Mouse (Mus musculus) liver, embryonic 13.5 days (tissue): ENCODE measurements around the gene Trim41. TPM values are rescaled to one million over a fixed set of nuclear protein-coding genes. Genes with fewer than 3 reads are reported as not detected.
"Not testable (repeated sequence)": the region's sequence is repeated elsewhere in the genome, so short reads cannot be mapped to it uniquely, and the experiment has no call there.

Source experiments
- ATAC-seq: fragments of 200-750 bp; cut with Nextera tagmentation; 2 replicates; pipeline ENCODE4 v1.8.0; 2017; ENCODE audit warnings: low read depth, mild to moderate bottlenecking, moderate number of reproducible peaks, moderate library complexity
- DNase-seq: peaks from one replicate; pipeline ENCODE4 v3.0.0; 2022
- H3K27ac ChIP-seq: fragments of 300-500 bp; sonication (generic); 2 replicates; pipeline ENCODE4 v1.5.1; 2015; ENCODE audit warnings: moderate library complexity, mild to moderate bottlenecking, inconsistent platforms
- H3K27me3 ChIP-seq: fragments of 300-500 bp; sonication (generic); 2 replicates; pipeline ENCODE4 v1.6.1; 2015; ENCODE audit warnings: mild to moderate bottlenecking, inconsistent platforms
- H3K36me3 ChIP-seq: fragments of 300-500 bp; sonication (generic); 2 replicates; pipeline ENCODE4 v1.6.1; 2015; ENCODE audit warnings: mild to moderate bottlenecking, inconsistent platforms
- H3K4me1 ChIP-seq: fragments of 300-500 bp; sonication (generic); replicated peaks from 2 replicates; pipeline ENCODE4 v1.6.1; 2015; ENCODE audit warnings: inconsistent platforms
- H3K4me2 ChIP-seq: fragments of 300-500 bp; sonication (generic); 2 replicates; pipeline ENCODE4 v1.6.1; 2015; ENCODE audit warnings: inconsistent platforms, mild to moderate bottlenecking, moderate library complexity
- H3K4me3 ChIP-seq: fragments of 300-500 bp; sonication (generic); replicated peaks from 2 replicates; pipeline ENCODE4 v1.5.1; 2015; ENCODE audit warnings: mild to moderate bottlenecking, inconsistent platforms
- H3K9ac ChIP-seq: fragments of 300-500 bp; sonication (generic); 2 replicates; pipeline ENCODE4 v1.6.1; 2015; ENCODE audit warnings: mild to moderate bottlenecking, inconsistent platforms
- H3K9me3 ChIP-seq: fragments of 300-500 bp; sonication (generic); replicated peaks from 2 replicates; pipeline ENCODE4 v1.6.1; 2016; ENCODE audit warnings: inconsistent platforms
- WGBS: fragments of 180-500 bp; shearing (Covaris S2); methylation state at CpG from one replicate; pipeline ENCODE4 v1.1.7; 2015; ENCODE audit not compliant: insufficient replicate concordance; 5-methylcytosine and 5-hydroxymethylcytosine counted together
- polyA plus RNA-seq: library from polyadenylated mRNA; unstranded; fragments of >200 nt; fragmentation: Nextera tagmentation; extraction: Ambion mirVana; gene quantifications from 2 replicates; pipeline ENCODE4 v1.2.1, GENCODE M21; 2015

The Trim41 gene
- polyA plus RNA-seq, 1 experiment from 2014 or later: 2.4 TPM

DNA sequence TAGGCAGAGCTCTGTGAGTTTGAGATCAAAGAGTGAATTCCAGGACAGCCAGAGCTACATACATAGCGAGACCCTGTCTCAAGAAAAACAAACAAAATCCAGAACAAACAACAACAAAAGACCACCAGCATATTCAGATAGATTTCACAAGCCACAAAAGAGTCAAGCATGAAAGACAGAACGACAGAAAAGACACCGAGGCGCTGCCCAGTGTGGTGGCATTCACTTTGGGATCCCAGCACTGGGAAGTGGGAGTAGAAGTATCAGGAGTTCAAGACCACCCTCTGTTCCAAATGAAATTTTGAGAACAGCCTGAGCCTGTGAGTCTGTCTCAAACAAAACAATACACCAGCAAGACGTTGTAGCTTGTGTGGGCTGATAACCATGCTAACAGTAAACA is 29.7 kb upstream of the Trim41 start:
- peaks cover 3% of the 10 kb centered on the region; the same call in 1 of the 2 replicates for H3K4me1 ChIP-seq
- H3K4me2 ChIP-seq: no peak overlapping the region
- no peak overlapping the region for H3K4me3 ChIP-seq
- H3K36me3 ChIP-seq: no peaks in the 10 kb centered on the region
- no peak overlapping the region for H3K27ac ChIP-seq
- WGBS: 53% methylated on average over 5 of the region's 5 CpGs
- H3K9ac ChIP-seq: no peak overlapping the region
- 0 out of 2 replicates have a peak, but pooled peaks cover 3% of the 10 kb centered on the region for H3K9me3 ChIP-seq
- no peak for ATAC-seq
- peaks cover 26% of the 10 kb centered on the region for H3K27me3 ChIP-seq
- no peak for DNase-seq

- not testable (repeated sequence) for H3K9me3 ChIP-seq, H3K4me2 ChIP-seq, H3K4me3 ChIP-seq, H3K9ac ChIP-seq, H3K4me1 ChIP-seq, DNase-seq, ATAC-seq, H3K36me3 ChIP-seq, H3K27ac ChIP-seq
- WGBS: 69% methylated on average over 2 of the region's 2 CpGs
- H3K27me3 ChIP-seq: peaks cover 26% of the 10 kb centered on the region
Observed at GRCm38 (mm10) chr11:48846362-48846761, 29.2 kb upstream of the Trim41 start.

GRCm38 (mm10) chr11:48845244-48845815 is 28.2 kb upstream of the Trim41 start:
- no peak overlapping the region for H3K27ac ChIP-seq
- H3K9me3 ChIP-seq: no peaks in the 10 kb centered on the region
- no peaks in the 10 kb centered on the region; the same call in 1 of the 2 replicates for H3K4me1 ChIP-seq
- H3K4me2 ChIP-seq: no peak overlapping the region
- no peak for ATAC-seq
- DNase-seq: no peak
- H3K36me3 ChIP-seq: no peaks in the 10 kb centered on the region
- H3K4me3 ChIP-seq: no peak overlapping the region
- peaks cover 26% of the 10 kb centered on the region for H3K27me3 ChIP-seq
- 44% methylated on average over 13 of the region's 13 CpGs for WGBS
- H3K9ac ChIP-seq: no peak overlapping the region

- Histone ChIP-seq H3K4me3 (no peak overlapping the region), H3K36me3 (no peaks in the 10 kb centered on the region), H3K4me2 (no peak overlapping the region), H3K27ac (no peak overlapping the region), H3K4me1 (no peaks in the 10 kb centered on the region), H3K9me3 (no peaks in the 10 kb centered on the region), H3K9ac (no peak overlapping the region), H3K27me3 (peaks cover 15% of the 10 kb centered on the region)
- WGBS: 55% methylated on average over 6 of the region's 6 CpGs
- ATAC-seq (no peak), DNase-seq (no peak)
Observed at GRCm38 (mm10) chr11:48844309-48844708, 27.2 kb upstream of the Trim41 start.

DNA sequence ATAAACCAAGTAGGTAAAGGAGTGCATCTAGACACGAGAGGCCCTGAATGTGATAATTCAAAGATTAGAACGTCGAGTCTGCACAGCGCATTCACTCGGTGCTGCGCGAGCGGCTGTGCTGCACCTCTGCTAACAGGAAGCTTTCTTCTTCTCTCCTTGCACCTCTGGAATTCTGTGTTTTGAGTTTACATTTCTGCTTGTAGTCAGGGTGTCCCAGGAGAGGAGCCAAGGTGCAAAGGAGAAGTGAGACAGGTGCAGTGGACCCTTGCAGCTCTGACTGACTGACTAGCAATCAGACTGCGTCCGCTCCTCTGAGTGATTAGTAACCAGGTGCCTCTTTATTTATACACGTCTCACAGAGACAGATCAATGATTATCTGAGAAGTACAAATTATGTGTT is 26.0 kb upstream of the Trim41 start:
- no peaks in the 10 kb centered on the region for H3K36me3 ChIP-seq
- H3K4me1 ChIP-seq: peaks cover 6% of the 10 kb centered on the region
- no peak for DNase-seq
- no peak overlapping the region for H3K27ac ChIP-seq
- 74% methylated on average over 11 of the region's 11 CpGs for WGBS
- ATAC-seq: no peak
- H3K27me3 ChIP-seq: 0 out of 2 replicates have a peak, but pooled peaks cover 11% of the 10 kb centered on the region
- H3K4me3 ChIP-seq: no peak overlapping the region
- H3K4me2 ChIP-seq: no peak overlapping the region
- no peaks in the 10 kb centered on the region for H3K9me3 ChIP-seq
- H3K9ac ChIP-seq: no peak overlapping the region

- DNase-seq (no peak), ATAC-seq (no peak)
- Histone ChIP-seq H3K27ac (no peak overlapping the region), H3K4me1 (peaks cover 14% of the 10 kb centered on the region), H3K9me3 (no peaks in the 10 kb centered on the region), H3K9ac (no peak overlapping the region), H3K4me3 (no peak overlapping the region), H3K4me2 (no peak overlapping the region), H3K36me3 (no peaks in the 10 kb centered on the region), H3K27me3 (peaks cover 12% of the 10 kb centered on the region)
- WGBS: 72% methylated on average over 4 of the region's 4 CpGs
Observed at GRCm38 (mm10) chr11:48842378-48842792, 25.2 kb upstream of the Trim41 start.

- no peak for ATAC-seq
- Histone ChIP-seq H3K4me1 (peaks cover 21% of the 10 kb centered on the region), H3K9ac (no peak overlapping the region), H3K36me3 (no peaks in the 10 kb centered on the region), H3K27ac (no peak overlapping the region), H3K27me3 (peaks cover 24% of the 10 kb centered on the region), H3K4me3 (no peak overlapping the region), H3K4me2 (no peak overlapping the region), H3K9me3 (no peaks in the 10 kb centered on the region)
- WGBS: 66% methylated on average over 5 of the region's 5 CpGs
- DNase-seq: no peak
Observed at GRCm38 (mm10) chr11:48841213-48841612, 24.1 kb upstream of the Trim41 start.

- Histone ChIP-seq H3K27me3 (peaks cover 27% of the 10 kb centered on the region), H3K9ac (no peak overlapping the region), H3K27ac (no peak overlapping the region), H3K9me3 (no peaks in the 10 kb centered on the region), H3K4me3 (no peak overlapping the region), H3K36me3 (no peaks in the 10 kb centered on the region), H3K4me2 (no peak overlapping the region), H3K4me1 (peaks cover 21% of the 10 kb centered on the region)
- DNase-seq (no peak), ATAC-seq (no peak)
Observed at GRCm38 (mm10) chr11:48840805-48841204, 23.7 kb upstream of the Trim41 start.

- H3K9ac ChIP-seq: no peak overlapping the region
- H3K27ac ChIP-seq: no peak overlapping the region
- DNase-seq (no peak), ATAC-seq (no peak)
- peak overlapping the region; percentile 98 for H3K4me2 ChIP-seq
- no peaks in the 10 kb centered on the region for H3K9me3 ChIP-seq
- H3K27me3 ChIP-seq: peaks cover 35% of the 10 kb centered on the region
- peaks cover 33% of the 10 kb centered on the region for H3K4me1 ChIP-seq
- no peak overlapping the region for H3K4me3 ChIP-seq
- 67% methylated on average over 10 of the region's 10 CpGs for WGBS
- H3K36me3 ChIP-seq: no peaks in the 10 kb centered on the region
Observed at GRCm38 (mm10) chr11:48838879-48839680, 21.9 kb upstream of the Trim41 start.

GRCm38 (mm10) chr11:48838181-48838797 is 21.1 kb upstream of the Trim41 start:
- Histone ChIP-seq H3K36me3 (no peaks in the 10 kb centered on the region), H3K4me1 (peaks cover 33% of the 10 kb centered on the region), H3K9me3 (no peaks in the 10 kb centered on the region), H3K9ac (peak overlapping the region; percentile 74), H3K4me2 (peak overlapping the region; percentile 98), H3K27ac (no peak overlapping the region), H3K27me3 (peaks cover 35% of the 10 kb centered on the region), H3K4me3 (peak overlapping the region; percentile 75)
- WGBS: under 1% methylated on average over 16 of the region's 16 CpGs
- ATAC-seq (no peak), DNase-seq (no peak)

GRCm38 (mm10) chr11:48837310-48838180 is 20.4 kb upstream of the Trim41 start:
- H3K36me3 ChIP-seq: no peaks in the 10 kb centered on the region
- peak overlapping the region; percentile 74 for H3K9ac ChIP-seq
- H3K9me3 ChIP-seq: no peaks in the 10 kb centered on the region
- ATAC-seq (no peak), DNase-seq (peak; percentile 31)
- peaks cover 35% of the 10 kb centered on the region for H3K27me3 ChIP-seq
- peak overlapping the region; percentile 98 for H3K4me2 ChIP-seq
- no peak overlapping the region; the same call in 1 of the 2 replicates for H3K27ac ChIP-seq
- peak overlapping the region; percentile 75 for H3K4me3 ChIP-seq
- peaks cover 37% of the 10 kb centered on the region for H3K4me1 ChIP-seq
- WGBS: under 1% methylated on average over 77 of the region's 77 CpGs
